Mouse (Mus musculus) adrenal gland, adult (tissue): ENCODE results near the gene Hydin.
"Not testable (repeated sequence)": the region's sequence is repeated elsewhere in the genome, so short reads cannot be mapped to it uniquely, and the experiment has no call there.

ENCODE experiments used
- DNase-seq, 2 experiments: peaks; one replicate each; pipeline ENCODE4 v3.0.0; 2022 to 2023; ENCODE audit warnings: low spot score in 1 of 2; ENCODE audit not compliant: inconsistent age in 2 of 2

The Hydin gene

DNA sequence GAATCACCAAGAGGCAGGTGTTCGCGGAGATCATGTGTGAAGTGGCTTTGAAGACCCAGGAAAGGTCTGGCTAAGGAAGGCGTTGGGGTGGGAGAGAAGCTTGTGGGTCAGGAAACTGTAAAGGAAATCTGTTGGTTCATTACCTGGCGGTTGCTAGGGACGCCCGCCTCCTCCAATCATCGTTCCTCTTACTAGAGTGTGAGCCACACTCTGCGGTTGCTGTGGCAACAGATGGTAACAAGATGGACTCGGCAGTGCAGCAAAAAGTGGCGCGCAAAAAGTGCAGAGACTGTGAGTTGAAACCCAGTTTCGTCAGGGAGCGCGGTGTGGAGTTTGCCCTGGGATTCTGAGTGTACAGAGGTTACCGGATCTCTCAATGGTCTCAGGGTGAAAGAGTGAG is at the start of gene Hydin:
Hydin (plus strand) TSS at position 237 of the 400 bp plus-strand sequence.
- DNase-seq = peak; percentile 29 to 65

DNA sequence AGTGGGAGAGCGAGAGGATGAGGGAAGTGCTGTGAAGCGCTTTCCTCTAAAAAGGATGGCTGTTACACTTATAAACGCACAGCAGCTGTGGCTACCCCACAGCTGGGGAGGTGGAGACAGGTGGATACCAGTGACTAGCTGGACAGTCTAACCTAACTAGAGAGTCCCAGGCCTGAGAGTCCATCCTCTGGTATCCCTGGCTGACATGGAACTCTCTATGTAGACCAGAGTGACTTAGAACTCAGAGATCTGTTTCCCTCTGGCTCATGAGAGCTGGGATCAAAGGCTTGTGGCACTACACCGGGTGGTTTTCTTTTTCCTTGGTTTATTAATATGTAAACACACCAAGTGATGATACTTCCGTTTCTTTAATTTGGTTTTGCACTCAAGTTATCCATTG is 49.6 kb upstream of the Hydin start:
- peak in 1 of 2 experiments; percentile 21 for DNase-seq

DNA sequence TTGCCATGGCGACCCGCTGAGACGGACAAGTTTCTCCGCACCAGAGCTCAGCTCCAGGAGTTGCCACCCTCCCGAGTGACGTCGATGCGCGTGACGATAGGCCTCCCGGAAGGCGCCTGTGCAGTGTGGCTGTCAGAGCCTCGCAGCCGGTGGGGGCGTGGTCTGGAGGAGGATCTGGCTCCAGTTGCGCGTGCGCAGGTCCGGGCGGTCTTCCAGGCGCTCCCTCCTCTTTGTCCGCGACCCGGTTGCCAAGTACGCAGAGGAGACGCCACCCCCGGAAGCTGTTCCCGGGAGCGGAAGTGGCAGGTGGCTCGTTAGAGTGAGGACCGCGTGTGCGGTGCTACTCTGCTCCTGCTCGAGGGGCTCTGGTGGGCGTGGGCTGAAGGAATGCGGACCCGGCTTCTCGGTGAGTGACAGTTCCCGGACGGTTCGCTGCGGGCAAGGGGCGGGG is 49.1 kb upstream of the Hydin start:
- DNase-seq = peak; percentile 100

DNA sequence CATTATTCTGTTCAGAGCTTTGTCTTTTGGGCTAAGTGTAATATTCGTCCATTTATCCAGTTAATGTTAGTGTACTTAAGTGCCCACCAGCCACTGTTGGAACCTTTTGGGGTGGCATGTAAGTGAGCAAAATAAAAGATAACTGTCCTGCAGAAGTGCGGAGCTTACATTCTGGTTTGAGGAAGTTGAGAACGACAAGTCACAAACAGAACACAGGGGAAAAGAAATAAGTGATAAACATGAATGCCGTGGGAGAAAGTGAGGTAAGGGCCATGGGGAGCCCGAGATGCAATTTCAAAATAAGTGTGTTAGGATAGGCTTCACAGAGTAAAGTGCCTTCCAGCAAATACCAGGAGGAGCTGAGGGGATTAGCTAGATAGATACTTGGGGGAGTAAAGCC is 48.3 kb upstream of the Hydin start:
- no peak for DNase-seq

DNA sequence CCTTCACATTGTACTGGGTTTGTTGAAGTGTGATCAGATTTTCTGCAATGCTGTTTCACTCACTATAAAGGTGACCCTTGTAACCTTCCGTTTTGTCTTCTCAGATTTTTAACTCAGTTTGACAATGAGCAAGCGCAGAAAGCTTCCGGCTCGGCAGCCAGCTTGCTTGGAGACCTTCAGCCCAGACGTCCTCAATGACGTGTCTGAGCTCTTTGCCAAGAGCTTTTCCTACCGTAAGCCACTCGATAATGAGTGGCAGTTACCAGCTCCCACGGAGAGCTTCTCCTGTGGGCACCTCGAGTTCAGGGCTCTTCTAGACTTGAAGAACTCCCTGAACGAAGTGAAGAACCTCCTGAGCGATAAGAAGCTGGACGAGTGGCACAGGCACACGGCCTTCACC is 45.8 kb upstream of the Hydin start:
- peak; percentile 29 to 70 for DNase-seq

DNA sequence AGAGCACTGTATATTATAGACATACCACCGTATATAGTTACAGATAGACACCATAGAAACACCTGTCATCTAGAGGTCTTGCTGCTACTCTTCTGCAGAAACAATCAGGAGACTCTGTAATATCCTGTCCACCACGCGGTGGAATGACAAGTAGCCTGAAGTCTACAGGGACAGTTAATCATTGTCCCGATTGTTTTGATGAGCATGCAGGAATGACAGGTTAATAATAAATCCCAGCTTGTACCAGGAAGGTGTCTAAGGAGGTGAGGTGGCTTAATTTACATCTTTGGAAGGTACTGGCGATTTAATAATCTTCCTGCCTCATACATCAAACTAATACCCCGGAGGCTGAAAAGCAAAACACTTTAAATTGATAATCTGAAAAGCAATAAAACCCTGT is 36.0 kb upstream of the Hydin start:
- no peak for DNase-seq

DNA sequence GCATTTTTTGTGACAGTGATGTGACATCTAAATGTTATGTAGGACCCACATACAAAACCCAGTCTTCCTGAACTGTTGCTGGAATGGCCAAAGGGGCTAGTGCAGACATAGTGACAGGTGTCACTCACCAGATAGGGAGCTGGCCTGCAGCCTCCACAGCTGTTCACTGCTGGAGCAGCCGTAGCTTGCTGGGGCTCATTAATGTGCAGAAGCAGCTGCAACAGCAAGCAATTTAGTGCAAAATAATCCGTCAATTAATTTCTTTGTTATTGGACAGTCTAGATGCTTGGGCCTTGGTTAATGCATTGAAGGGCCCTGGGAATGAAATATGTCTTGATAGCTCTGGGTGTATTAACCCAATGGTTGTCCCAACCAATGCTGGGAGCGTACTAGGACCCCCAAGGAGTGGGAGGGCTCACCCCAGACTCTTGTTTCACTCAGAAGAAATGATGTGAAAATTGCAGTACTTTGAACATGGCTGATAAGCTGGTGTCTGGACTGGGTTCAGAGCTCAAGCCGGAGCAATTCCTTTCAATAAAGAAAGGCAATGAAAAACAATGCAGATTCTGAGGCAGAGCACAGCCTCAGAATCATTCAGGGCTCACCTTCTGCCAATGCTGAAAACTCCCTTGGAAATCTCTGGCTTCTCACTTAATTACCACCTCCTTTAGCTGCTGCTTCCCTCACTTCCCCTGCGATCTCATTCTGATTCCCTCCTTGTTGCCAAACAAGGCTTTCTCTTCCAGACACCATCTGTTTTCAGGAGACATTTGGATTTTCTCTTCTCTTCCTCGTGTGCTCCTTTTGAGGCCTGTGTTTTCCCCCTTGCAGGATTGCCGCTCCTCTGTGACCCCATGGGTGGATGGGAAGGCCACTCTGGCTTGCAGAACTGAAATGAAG is 24.2 kb upstream of the Hydin start:
- DNase-seq = no peak

DNA sequence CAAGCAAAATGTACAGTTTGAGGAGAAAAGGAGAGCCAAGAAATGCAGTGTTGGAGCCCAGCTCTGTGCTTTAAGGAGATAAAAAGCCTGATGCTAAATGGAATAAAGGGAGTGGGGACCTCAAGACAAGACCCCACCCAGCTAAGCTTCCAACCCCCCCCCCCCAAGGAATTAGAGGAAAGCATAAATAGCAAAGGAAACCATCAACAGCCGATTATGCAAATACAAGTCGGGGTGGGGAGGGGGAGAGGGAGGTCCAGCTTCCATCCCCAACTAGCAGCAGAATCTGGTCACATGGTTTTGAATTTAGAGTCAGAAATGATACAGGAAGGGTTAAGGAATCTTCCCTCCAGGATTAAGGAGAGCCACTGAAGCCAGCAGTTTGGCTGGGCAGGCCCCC is 22.2 kb upstream of the Hydin start:
- DNase-seq = no peak

DNA sequence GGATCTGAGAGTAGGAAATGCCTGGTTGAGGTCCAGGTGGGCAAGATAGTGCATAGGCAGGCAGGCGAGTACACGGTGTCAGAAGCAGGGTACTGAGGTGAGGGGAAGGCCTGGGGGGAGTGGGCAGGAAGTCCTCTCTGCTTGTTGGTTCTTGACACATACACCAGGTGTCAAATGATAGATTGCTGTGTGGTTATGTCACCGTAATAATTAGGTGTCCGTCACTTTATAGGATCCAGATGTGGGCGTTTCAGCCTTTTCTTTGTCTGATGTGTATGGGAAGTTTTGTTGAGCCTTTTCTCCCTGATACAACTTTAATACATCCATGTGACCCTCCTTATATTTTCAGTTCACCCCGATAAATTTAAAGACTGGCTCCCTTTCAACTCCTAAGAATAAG is 19.5 kb upstream of the Hydin start:
- no peak for DNase-seq

DNA sequence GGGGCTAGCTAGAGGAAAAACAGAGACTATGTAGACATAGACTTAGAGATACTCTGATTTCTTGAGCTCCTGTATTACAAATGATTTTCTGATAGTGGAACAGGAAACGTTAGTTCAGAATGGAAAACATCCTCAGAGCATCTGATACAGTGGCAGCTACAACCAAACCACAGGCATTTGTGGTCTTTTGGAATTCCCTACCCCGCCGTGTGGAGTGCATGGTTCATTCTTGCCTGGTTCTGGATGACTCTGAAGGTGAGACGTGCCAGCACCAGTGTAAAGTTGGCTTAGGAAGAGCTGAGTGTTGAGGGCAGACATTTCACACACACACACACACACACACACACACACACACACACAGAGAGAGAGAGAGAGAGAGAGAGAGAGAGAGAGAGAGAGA is 12.8 kb upstream of the Hydin start:
- no peak for DNase-seq

DNA sequence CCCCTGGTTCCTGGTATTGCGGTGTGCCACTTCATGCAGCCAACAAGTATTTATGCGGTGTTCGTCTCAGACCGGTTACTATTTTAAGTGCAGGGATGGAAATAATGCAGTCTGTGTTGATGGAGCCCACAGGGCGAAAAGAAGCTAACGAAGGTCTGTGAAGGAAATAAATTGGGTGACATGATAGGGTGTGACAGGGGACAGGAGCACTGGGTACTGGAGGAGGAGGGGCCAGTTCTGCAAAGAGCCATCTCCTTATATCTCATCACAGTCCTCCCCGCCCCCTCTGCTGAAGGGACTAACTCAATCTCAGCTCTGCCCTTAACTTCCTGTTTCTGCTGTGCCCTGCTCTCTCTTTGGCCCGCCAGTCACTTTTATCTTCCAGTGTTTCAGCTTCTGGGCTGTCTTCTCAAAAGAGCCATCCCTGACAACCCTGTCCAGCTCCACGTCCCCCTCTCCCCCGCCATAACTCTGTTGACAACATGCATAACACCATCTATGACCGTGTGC is 926 bp upstream of the Hydin start:
- DNase-seq = no peak

DNA sequence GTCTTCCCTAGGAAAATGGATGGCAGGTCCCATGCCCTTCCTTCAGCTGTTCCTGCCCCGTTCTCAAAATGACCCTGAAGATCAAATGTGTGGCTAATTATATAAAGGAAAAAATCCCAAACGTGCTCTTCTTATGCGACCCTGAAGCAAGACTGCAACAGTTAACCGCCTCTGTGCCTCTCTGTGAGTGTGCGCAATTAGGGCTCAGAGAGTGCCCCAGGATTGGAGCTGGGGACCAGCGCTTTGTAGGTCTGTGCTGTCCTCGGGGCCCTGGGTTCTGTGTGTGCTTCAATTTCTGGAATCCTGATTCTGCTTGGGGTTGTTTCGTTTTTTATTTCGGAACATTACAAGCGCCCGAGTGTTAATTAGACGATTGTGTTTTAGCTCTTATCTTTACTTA is 491 bp downstream of the Hydin start:
- no peak for DNase-seq

DNA sequence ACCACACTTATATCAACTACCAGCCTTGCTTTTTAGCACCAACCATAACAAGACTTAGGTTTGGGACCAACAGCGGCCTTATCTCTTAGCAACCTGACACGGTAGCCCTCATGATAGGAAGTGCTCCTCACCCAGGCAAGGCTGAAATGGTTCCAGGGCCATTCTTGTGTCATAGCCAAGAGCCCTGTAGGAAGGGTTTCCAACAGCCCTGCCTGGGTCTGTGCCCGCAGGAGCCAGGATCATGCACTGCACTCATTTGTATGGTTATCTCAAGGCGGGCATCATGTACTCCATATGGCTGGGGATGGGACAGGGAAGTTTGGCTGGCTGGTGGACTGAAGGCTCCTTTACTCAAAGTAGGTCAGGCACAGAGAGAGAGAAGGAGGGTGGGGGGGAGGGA is 3.9 kb downstream of the Hydin start:
- no peak for DNase-seq

DNA sequence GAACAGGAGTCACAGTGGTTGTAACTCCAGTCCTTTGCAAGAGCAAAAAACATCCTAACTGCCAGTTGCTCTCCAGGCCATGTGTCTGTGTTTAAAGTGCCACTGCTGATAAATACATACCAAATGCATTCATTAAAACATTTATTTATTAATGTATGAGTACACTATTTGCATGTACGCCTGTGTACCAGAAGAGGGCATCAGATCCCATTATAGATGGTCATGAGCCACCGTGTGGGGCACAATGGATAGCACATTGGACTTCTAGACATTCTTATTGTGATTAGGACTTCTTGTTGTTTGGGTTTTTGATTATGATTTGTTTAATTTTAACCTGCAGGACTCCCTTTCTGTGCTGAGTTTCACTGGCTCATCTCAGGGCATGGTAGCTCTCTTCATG is 6.6 kb downstream of the Hydin start:
- peak in 1 of 2 experiments; percentile 33 for DNase-seq

DNA sequence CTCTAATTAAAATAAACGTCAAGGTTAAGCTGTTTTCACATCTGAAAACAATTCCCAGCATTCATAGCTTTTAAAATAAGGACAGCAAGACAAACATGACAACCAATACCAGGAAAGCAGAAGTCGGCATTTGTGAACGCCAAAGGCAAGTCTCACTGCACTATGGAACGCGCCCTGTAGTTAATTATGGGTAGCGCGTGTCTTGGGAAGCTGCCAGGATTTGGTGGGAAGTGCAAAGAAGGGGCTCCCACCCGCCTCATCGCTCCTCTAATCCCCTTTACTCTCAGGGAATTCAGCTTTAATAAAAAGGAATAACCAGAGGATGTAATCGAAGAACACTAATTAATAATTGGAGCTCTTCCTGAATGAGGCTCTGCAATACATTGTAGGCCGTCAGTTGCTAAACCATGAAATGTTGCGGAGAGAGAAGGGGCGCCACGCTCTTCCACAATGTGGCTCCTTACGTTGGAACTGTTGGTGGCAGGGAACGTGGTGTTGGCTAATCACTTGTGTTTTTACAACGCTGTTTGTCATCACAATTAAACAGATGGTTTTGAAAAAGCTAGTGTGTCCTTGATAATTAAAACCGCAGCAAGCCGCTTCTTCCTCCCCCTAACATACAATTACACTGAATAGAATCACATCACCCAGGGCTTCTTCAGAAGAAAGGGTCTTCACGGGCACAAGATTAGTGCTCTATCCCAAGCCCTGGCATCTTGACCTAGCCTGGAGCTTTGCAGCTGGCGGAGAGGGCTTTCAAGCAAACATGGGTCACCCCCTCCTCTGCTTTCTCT is 8.9 kb downstream of the Hydin start:
- DNase-seq = no peak

DNA sequence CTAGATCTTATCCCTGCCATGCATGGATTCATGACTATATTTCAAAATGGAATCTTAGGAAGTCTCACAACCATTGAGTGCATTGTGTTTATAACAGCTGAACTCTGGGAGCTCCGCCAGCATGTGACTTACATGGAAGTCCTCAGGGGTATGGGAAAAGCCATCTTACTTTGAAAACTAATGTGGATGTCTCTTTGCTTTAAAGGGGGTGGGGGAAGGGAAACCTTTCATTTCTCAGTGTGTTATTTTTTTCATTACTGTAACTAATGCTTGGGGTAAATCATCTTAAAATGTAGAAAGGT is 9.4 kb downstream of the Hydin start:
- DNase-seq = no peak

DNA sequence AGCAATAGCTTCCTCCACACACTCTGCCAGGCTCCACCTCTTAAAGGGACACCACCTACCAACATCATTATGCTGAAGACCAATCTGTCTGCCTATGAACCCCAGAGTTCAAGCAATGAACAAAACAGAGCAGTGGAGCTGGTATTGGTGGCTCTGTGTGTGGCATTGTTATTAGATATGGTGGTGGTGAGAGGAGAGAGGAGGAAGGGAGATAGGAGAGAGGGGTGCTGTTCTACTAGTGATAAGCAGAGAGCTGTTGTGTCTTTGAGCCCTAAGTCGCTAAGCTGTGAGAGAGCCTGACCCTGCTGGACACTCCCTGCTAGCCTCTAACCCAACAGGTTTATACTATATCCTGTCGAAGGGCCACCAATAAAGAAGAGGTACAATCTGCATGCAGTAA is 45.9 kb downstream of the Hydin start:
- no peak for DNase-seq

DNA sequence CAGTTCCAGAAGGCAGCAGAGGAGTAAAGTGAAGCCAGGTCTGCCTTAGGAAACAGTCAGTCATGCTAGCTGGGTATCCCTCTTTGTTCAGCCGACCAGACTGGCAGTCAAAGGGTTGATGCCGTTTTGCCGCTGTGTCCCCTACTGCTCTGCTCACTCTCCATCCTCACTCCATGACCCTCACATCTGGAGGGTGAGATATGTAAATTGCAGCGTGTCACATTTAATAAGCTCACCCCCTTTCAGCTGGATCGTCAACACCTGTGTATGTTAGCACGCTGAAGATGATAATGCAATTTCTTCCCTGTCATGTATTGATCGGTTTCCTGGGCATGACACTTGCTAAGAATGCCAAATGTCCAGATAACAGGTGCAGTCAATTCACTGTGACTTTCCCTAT is 49.0 kb downstream of the Hydin start:
- DNase-seq = no peak

DNA sequence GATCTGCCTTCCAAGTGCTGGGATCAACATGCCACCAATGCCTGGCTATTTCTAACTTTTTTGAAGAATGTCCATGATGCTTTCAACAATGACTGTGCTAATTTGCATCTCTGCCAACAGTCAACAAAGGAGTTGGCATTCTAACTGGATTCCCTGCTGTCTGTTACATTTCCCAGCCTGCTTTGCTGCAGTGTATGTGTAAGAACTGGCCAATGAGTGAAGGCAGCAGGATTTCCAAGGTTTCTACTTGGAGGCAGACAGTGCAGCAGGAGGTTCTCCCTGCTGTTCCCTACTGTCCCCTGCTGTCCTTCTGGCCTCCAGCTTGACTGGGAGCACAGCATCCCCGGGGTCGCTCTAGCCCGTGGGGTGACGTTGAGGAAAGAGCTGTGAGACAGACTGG is 52.8 kb downstream of the Hydin start:
- no peak for DNase-seq

DNA sequence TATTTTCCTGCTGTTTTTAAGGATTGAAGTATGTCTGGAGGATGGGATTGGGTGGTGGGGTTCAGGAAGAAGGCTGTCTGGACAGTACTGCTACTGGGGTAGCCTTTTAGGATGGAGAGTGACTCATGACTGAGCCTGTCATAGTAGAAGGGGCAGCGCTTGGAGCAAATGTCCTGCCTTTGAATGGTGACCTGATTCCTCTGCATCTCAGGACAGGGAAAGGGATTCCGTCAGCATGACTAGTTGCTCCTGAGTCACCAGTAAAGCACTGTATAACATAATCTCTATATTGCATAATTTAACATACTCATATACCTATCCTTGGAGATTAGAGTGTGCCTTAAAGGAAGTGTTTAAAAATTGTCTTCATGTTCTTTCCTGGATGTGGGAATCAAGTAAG is 54.7 kb downstream of the Hydin start:
- DNase-seq = peak; percentile 23 to 27

DNA sequence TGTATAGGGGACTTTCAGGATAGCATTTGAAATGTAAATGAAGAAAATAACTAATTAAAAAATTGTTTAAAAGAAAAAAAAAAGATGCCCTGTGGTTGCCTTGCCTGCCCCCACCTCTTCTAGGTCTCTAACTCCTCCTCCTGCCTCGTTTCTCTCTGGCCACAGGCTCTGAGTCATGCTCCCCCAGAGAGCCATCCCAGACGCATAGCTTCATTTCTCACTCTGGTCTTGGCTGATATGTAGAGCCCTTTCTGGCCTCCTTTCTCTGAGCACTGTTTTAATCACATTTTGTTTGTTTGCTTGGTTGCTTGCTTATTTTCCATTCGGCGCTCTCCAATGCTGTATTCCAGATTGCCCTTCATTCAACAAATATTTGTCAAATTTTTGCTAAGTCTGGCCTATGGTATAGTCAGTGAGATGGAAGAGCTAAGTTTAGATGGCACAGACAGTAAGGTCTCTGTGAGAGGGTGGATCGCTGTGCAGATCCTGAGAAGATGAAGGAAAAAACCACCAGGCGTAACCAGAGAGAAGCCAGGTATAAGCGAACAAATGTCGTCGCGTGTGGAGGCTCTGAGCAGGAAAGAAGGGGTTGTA is 57.3 kb downstream of the Hydin start:
- peak in 1 of 2 experiments; percentile 23 for DNase-seq

DNA sequence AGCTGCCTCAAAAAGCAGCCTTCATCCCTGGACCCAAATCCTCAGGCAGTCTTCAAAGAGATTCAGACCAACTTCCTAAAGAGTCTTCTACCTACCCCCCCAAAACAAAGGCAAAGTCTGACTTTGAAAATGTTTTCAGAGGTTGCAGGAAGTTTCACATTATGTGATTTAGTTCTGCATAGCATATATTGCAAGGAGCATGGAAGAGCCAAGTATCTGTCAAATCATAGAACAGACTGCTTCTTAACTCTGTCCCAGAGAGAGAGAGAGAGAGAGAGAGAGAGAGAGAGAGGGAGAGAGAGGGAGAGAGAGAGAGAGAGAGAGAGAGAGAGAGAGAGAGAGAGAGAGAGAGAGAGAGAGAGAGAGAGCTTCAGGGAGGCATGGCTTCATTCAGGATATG is 60.3 kb downstream of the Hydin start:
- DNase-seq = not testable (repeated sequence)
